Mouse (Mus musculus) lung, postnatal 0 days (tissue): ENCODE measurements around the gene Lce1b. TPM values are rescaled to one million over a fixed set of nuclear protein-coding genes. Genes with fewer than 3 reads are reported as not detected.

ENCODE experiments used
- ATAC-seq: fragments of 200-750 bp; cut with Nextera tagmentation; 2 replicates; pipeline ENCODE4 v1.8.0; 2017; ENCODE audit warnings: moderate library complexity
- DNase-seq: peaks from one replicate; pipeline ENCODE4 v3.0.0-alpha.2; 2016; ENCODE audit warnings: low spot score
- H3K27ac ChIP-seq: fragments of 300-500 bp; sonication (generic); 2 replicates; pipeline ENCODE4 v1.5.1; 2014; ENCODE audit warnings: antibody characterized with exemption, mild to moderate bottlenecking, low read length, mixed read lengths
- H3K27me3 ChIP-seq: fragments of 300-500 bp; sonication (generic); replicated peaks from 2 replicates; pipeline ENCODE4 v1.6.1; 2014; ENCODE audit warnings: low read length, mixed read lengths; ENCODE audit not compliant: insufficient read depth
- H3K36me3 ChIP-seq: fragments of 300-500 bp; sonication (generic); 2 replicates; pipeline ENCODE4 v1.6.1; 2014; ENCODE audit warnings: low read length, mixed read lengths; ENCODE audit not compliant: insufficient read depth
- H3K4me1 ChIP-seq: fragments of 300-500 bp; sonication (generic); 2 replicates; pipeline ENCODE4 v1.6.1; 2014; ENCODE audit warnings: antibody characterized with exemption, low read depth, low read length, mixed read lengths; ENCODE audit not compliant: insufficient read depth
- H3K4me2 ChIP-seq: fragments of 300-500 bp; sonication (generic); replicated peaks from 2 replicates; pipeline ENCODE4 v1.6.1; 2014; ENCODE audit warnings: low read depth, mild to moderate bottlenecking, low read length, moderate library complexity, mixed read lengths
- H3K4me3 ChIP-seq: fragments of 300-500 bp; sonication (generic); 2 replicates; pipeline ENCODE4 v1.5.1; 2014; ENCODE audit warnings: low read depth, low read length
- H3K9ac ChIP-seq: fragments of 300-500 bp; sonication (generic); replicated peaks from 2 replicates; pipeline ENCODE4 v1.6.1; 2014; ENCODE audit warnings: low read depth, mild to moderate bottlenecking
- H3K9me3 ChIP-seq: fragments of 300-500 bp; sonication (generic); 2 replicates; pipeline ENCODE4 v1.6.1; 2016; ENCODE audit warnings: low read length, mixed read lengths
- CTCF ChIP-seq: IDR thresholded peaks from 2 replicates; pipeline ENCODE4 v1.5.1; 2016; ENCODE audit warnings: antibody characterized with exemption, mild to moderate bottlenecking
- EP300 ChIP-seq: IDR thresholded peaks from 2 replicates; pipeline ENCODE4 v1.6.1; 2016; ENCODE audit warnings: antibody characterized with exemption, mild to moderate bottlenecking, control low read depth
- WGBS: fragments of 180-500 bp; shearing (Covaris S2); extraction: QIAGEN DNeasy Blood & Tissue Kit; methylation state at CpG from one replicate; pipeline ENCODE4 v1.1.7; 2014; 5-methylcytosine and 5-hydroxymethylcytosine counted together
- polyA plus RNA-seq: library from polyadenylated mRNA; unstranded; fragments of >200 nt; fragmentation: Nextera tagmentation; extraction: Ambion mirVana; gene quantifications from 2 replicates; pipeline ENCODE4 v1.2.1, GENCODE M21; 2015

Lce1b gene
- polyA plus RNA-seq, 1 experiment from 2014 or later: not detected

GRCm38 (mm10) chr3:92648207-92648606 lies 8.5 kb downstream of the Lce1b start, which contains the start of gene Lce1a1:
Lce1a1 (minus strand) TSS chr3:92648307.
- TF ChIP-seq CTCF (no peak), EP300 (no peak)
- H3K4me2 ChIP-seq: no peak within 1 kb of the TSS
- H3K9ac ChIP-seq: no peak within 1 kb of the TSS
- no peak within 1 kb of the TSS for H3K4me3 ChIP-seq
- H3K9me3 ChIP-seq: no peaks in the 10 kb centered on the region
- no peak within 1 kb of the TSS for H3K27ac ChIP-seq
- no peaks in the 10 kb centered on the region for H3K36me3 ChIP-seq
- ATAC-seq (no peak), DNase-seq (no peak)
- H3K27me3 ChIP-seq: no peaks in the 10 kb centered on the region
- WGBS: 79% methylated on average over 1 of the region's 1 CpGs
- H3K4me1 ChIP-seq: no peaks in the 10 kb centered on the region

DNA sequence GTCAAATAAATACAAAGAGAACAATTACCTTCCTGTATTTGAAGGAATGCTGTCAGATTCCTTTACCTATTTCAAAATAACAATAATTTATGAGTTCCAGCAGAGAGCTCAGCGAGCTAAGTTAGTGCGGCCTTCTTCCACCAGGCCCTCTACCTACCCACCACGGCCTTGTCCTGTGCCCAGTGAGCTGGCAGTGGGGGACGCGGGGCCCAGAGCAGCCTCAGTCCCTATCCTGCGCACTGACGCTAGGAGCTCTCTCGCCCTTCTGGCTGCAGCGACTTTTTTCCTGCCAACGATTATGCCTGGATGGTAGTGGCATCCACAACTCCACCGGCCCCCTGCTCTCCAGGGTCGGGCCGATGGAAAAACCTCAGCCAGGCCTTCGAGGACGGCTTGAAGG lies 16.9 kb downstream of the Lce1b start:
- 87% methylated on average over 15 of the region's 15 CpGs for WGBS
- H3K27me3 ChIP-seq: no peaks in the 10 kb centered on the region
- no peak overlapping the region for H3K4me3 ChIP-seq
- no peak for ATAC-seq
- H3K9ac ChIP-seq: no peak overlapping the region
- H3K4me2 ChIP-seq: no peak overlapping the region
- DNase-seq: no peak
- H3K4me1 ChIP-seq: no peaks in the 10 kb centered on the region
- H3K9me3 ChIP-seq: no peaks in the 10 kb centered on the region
- no peaks in the 10 kb centered on the region for H3K36me3 ChIP-seq
- no peak overlapping the region for H3K27ac ChIP-seq
- TF ChIP-seq EP300: no peak
- no peak for TF ChIP-seq CTCF

GRCm38 (mm10) chr3:92638653-92638991 lies 18.1 kb downstream of the Lce1b start:
- no peak for ATAC-seq

DNA sequence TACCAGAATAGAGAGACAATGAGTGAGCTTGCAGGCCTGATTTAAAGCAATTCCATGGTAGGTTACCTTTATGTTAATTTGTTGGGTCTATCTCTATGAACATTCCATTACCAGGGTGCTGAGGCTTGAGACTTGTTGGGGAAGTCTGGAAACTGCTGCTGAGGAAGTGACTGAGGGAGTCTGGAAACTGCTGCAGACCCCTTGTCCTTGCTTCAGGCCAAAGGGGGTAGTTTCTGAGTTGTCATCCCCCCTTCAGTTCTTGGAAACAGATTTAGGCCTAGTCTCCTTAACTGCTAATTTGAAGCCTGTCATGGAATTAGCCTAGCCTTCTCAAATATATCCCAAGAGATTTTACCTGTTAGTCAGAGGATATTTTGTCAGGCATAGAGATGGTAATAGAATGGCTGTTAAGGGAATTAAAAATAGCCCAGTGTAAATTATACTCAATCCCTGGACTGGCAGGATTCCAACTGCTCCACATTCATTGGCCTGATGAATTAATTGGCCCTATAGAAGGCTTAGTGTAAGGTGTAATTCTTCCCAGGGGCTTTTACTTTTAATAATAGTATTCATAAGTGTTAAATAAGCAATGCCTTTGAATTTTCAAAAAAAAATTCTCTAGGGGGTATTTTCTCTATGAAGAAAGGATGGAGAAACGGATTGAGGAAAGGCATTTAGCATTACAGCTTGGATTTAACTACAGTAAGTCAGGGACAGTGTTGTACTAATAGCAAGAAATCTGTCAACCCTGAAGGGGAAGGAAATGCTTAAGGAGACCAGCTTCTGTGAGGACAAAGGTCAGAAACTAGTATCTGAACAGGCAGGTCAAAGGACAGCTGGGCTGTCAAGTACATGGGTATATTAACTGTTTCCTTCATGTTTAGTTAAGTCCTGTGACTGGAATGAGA lies 18.7 kb downstream of the Lce1b start:
- no peaks in the 10 kb centered on the region for H3K36me3 ChIP-seq
- no peaks in the 10 kb centered on the region for H3K9me3 ChIP-seq
- H3K27me3 ChIP-seq: no peaks in the 10 kb centered on the region
- DNase-seq (no peak), ATAC-seq (no peak)
- no peak for TF ChIP-seq EP300
- TF ChIP-seq CTCF: no peak
- WGBS: 41% methylated on average over 1 of the region's 1 CpGs
- no peak overlapping the region for H3K4me3 ChIP-seq
- H3K4me1 ChIP-seq: no peaks in the 10 kb centered on the region
- no peak overlapping the region for H3K27ac ChIP-seq
- H3K9ac ChIP-seq: no peak overlapping the region
- no peak overlapping the region for H3K4me2 ChIP-seq

More at GRCm38 (mm10) chr3:92638653-92638991, 18.1 kb downstream of the Lce1b start:
- 56% methylated on average over 3 of the region's 3 CpGs for WGBS
- DNase-seq: no peak
- Histone ChIP-seq H3K27me3 (no peaks in the 10 kb centered on the region), H3K27ac (no peak overlapping the region), H3K4me1 (no peaks in the 10 kb centered on the region), H3K9me3 (no peaks in the 10 kb centered on the region), H3K4me2 (no peak overlapping the region), H3K4me3 (no peak overlapping the region), H3K9ac (no peak overlapping the region), H3K36me3 (no peaks in the 10 kb centered on the region)
- TF ChIP-seq CTCF (no peak), EP300 (no peak)

- Histone ChIP-seq H3K9ac (no peak within 1 kb of the TSS), H3K27me3 (no peaks in the 10 kb centered on the region), H3K4me1 (no peaks in the 10 kb centered on the region), H3K9me3 (no peaks in the 10 kb centered on the region), H3K4me2 (no peak within 1 kb of the TSS), H3K36me3 (no peaks in the 10 kb centered on the region), H3K27ac (no peak within 1 kb of the TSS), H3K4me3 (no peak within 1 kb of the TSS)
- no peak for DNase-seq
- no peak for ATAC-seq
- 43% methylated on average over 2 of the region's 2 CpGs for WGBS
- no peak for TF ChIP-seq CTCF
- no peak for TF ChIP-seq EP300
These were observed 35.2 kb downstream of the Lce1b start, which contains the start of gene Lce6a for GRCm38 (mm10) chr3:92621560-92621959. Lce6a (minus strand) TSS chr3:92621660.

DNA sequence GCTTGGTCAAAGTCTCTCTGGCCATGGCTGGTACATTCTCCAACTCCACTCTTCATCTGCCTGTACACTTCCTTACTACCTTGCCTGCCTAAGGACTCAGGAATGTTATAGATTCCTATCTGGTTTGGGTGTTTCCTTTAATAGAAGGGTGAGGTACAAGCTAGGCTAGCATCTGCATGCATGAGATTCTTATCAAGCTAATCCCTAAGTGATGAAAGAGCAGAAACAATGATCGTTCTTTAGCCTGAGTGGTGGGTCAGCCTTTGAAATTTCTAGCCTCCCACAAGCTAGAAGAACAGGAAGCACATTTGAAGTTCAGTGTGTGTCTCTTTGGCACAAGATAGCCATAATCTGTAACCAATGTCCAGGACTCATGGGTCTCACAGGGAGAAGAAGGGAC lies 46.9 kb downstream of the Lce1b start:
- Histone ChIP-seq H3K4me1 (no peaks in the 10 kb centered on the region), H3K4me2 (no peak overlapping the region), H3K27me3 (no peaks in the 10 kb centered on the region), H3K4me3 (no peak overlapping the region), H3K9ac (no peak overlapping the region), H3K9me3 (no peaks in the 10 kb centered on the region), H3K36me3 (no peaks in the 10 kb centered on the region), H3K27ac (no peak overlapping the region)
- DNase-seq: no peak
- WGBS: 44% methylated on average over 1 of the region's 1 CpGs
- ATAC-seq: no peak
- TF ChIP-seq EP300: no peak
